18 mouse cellular contexts compared by ENCODE assay signal in genomic region chr14:41185059-41185821, GRCm38 (mm10). TPM values are rescaled to one million over a fixed set of nuclear protein-coding genes. Genes with fewer than 3 reads are reported as not detected.
"Had no signal": no experiment of that assay in that cellular context is flagged by ENCODE, and none has a peak within 500 bp of the region (broad histone marks: within the 10 kb centered on the region; RNA-seq: fewer than 3 reads in every experiment).

Sftpd (minus strand) TSS chr14:41185149.

- H3K27me3 ChIP-seq: limb, embryonic 12.5 days; liver, embryonic 13.5 days; midbrain, embryonic 12.5 days; neural tube, embryonic 15.5 days had no signal

- H3K4me3 ChIP-seq: layer of hippocampus, adult 2 months; limb, embryonic 12.5 days; liver, embryonic 13.5 days; midbrain, embryonic 12.5 days; myocyte; neural tube, embryonic 15.5 days had no signal

- ATAC-seq: liver, postnatal 0 days had no signal

- H3K36me3 ChIP-seq: limb, embryonic 12.5 days; liver, embryonic 13.5 days; midbrain, embryonic 12.5 days; neural tube, embryonic 15.5 days had no signal

- H3K9ac ChIP-seq: limb, embryonic 12.5 days; liver, embryonic 13.5 days; liver, postnatal 0 days; midbrain, embryonic 12.5 days; neural tube, embryonic 15.5 days had no signal

- H3K4me1 ChIP-seq: liver, embryonic 13.5 days; midbrain, embryonic 12.5 days; neural tube, embryonic 15.5 days had no signal

- H3K27ac ChIP-seq: layer of hippocampus, adult 2 months; limb, embryonic 12.5 days; liver, embryonic 13.5 days; midbrain, embryonic 12.5 days; neural tube, embryonic 15.5 days had no signal

- H3K9me3 ChIP-seq: limb, embryonic 12.5 days; liver, embryonic 13.5 days; midbrain, embryonic 12.5 days; neural tube, embryonic 15.5 days had no signal

- H3K4me2 ChIP-seq: limb, embryonic 12.5 days; liver, embryonic 13.5 days; midbrain, embryonic 12.5 days; neural tube, embryonic 15.5 days had no signal

- DNase-seq: kidney, adult 8-10 months; kidney, postnatal 10 days; kidney, postnatal 4 days; liver; liver, embryonic 13.5 days; liver, postnatal 0 days; thymus, adult 18-20 months; thymus, postnatal 14 days had no signal

RNA-seq across cellular contexts. Expression of gene Sftpd, which starts in this region (rescaled TPM):
- total RNA-seq: layer of hippocampus, adult 2 months; layer of hippocampus, postnatal 10 days; left cerebral cortex, postnatal 36 days; megakaryocyte-erythroid progenitor cell, adult 5-6 weeks had no signal
- polyA plus RNA-seq: intestine, embryonic 14.5 days; limb, embryonic 12.5 days; midbrain, embryonic 12.5 days; myocyte; neural tube, embryonic 11.5 days; neural tube, embryonic 15.5 days had no signal
